Mouse (Mus musculus): Measurements from ENCODE around the gene Zc3h12c.

DNA sequence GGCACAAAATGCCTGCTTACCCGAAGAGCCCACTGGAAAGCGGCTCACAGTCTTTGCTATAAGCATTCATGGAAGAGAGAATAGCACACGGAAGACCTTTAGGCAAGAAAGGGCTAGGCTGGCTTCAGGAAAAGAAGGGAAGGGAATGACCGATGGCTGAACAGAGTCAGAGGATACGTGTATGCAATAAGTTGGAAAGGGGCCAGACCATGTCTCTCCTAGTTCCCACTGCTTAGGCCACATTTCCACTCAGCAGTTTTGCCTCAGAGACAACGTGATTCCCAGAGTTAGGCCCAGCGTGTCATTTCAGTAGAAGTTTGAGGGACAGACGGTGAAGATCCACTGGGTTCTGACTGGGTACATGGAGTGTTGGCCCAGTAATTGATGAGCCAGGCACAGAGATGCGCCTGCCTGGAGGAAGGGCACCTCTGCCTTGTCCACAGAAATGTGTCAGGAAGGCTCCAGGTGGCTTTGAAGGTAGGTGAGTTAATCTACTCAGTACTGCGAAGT lies 73.8 kb downstream of the Zc3h12c start:
- TF ChIP-seq CTCF (IDR thresholded peaks at IDR 0.05; ENCODE audit: insufficient read depth, low read depth, low read length) (no peak), POLR2A (IDR thresholded peaks at IDR 0.05; ENCODE audit: insufficient read depth, low read depth, low read length) (no peak)

All from olfactory bulb, adult 2 months (tissue).